Mouse (Mus musculus) MEL (cell line): ENCODE data around the gene Kcnh7. TPM values are rescaled to one million over a fixed set of nuclear protein-coding genes. Genes with fewer than 3 reads are reported as not detected.

ENCODE experiments used
- DNase-seq: peaks from one replicate; pipeline ENCODE4 v3.0.0; 2011; ENCODE audit warnings: low read depth, low spot score
- H3K27ac ChIP-seq: 2 replicates; pipeline ENCODE4 v1.5.1; 2012; ENCODE audit warnings: low read depth, mild to moderate bottlenecking, control low read depth, low read length, moderate library complexity; ENCODE audit not compliant: control insufficient read depth
- H3K27me3 ChIP-seq, 2 experiments: fragments of 150-350 bp in 1 of 2; sonication (generic) in 1 of 2; 2 replicates each; pipeline ENCODE4 v1.6.1; 2012; ENCODE audit warnings: low read length in 2 of 2, mild to moderate bottlenecking in 2 of 2, improper control_type of control experiment in 1 of 2, moderate library complexity in 1 of 2; ENCODE audit not compliant: insufficient read depth in 2 of 2, control insufficient read depth in 1 of 2
- H3K36me3 ChIP-seq, 2 experiments: 2 replicates each; pipeline ENCODE4 v1.6.1; 2012 to 2014; ENCODE audit warnings: low read length in 2 of 2, improper control_type of control experiment in 1 of 2, inconsistent platforms in 1 of 2, mild to moderate bottlenecking in 1 of 2; ENCODE audit not compliant: insufficient read depth in 2 of 2, control insufficient read depth in 1 of 2
- H3K4me1 ChIP-seq, 2 experiments: fragments of 150-350 bp in 1 of 2; sonication (generic) in 1 of 2; 2 replicates each; pipeline ENCODE4 v1.6.1; 2012; ENCODE audit warnings: low read length in 2 of 2, improper control_type of control experiment in 1 of 2, mild to moderate bottlenecking in 1 of 2; ENCODE audit not compliant: insufficient read depth in 2 of 2, control insufficient read depth in 1 of 2
- H3K4me3 ChIP-seq, 2 experiments: fragments of 150-350 bp in 1 of 2; sonication (generic) in 1 of 2; 2 replicates each; pipeline ENCODE4 v1.5.1; 2012; ENCODE audit warnings: low read depth in 2 of 2, low read length in 2 of 2, mild to moderate bottlenecking in 2 of 2, moderate library complexity in 2 of 2, control low read depth in 1 of 2, improper control_type of control experiment in 1 of 2; ENCODE audit not compliant: control insufficient read depth in 1 of 2, insufficient read depth in 1 of 2
- H3K79me2 ChIP-seq: 2 replicates; pipeline ENCODE4 v1.6.1; 2012; ENCODE audit warnings: mild to moderate bottlenecking, low read length, moderate library complexity; ENCODE audit not compliant: control insufficient read depth, poor library complexity, insufficient read depth
- H3K9ac ChIP-seq: 2 replicates; pipeline ENCODE4 v1.6.1; 2012; ENCODE audit warnings: low read depth, mild to moderate bottlenecking, control low read depth, low read length, moderate library complexity; ENCODE audit not compliant: control insufficient read depth, poor library complexity, severe bottlenecking
- H3K9me3 ChIP-seq: fragments of 150-350 bp; sonication (generic); replicated peaks from 2 replicates; pipeline ENCODE4 v1.6.1; 2012; ENCODE audit warnings: mild to moderate bottlenecking, low read length, improper control_type of control experiment, moderate library complexity; ENCODE audit not compliant: insufficient read depth
- ELF1 ChIP-seq: IDR thresholded peaks from 2 replicates; pipeline ENCODE4 v1.6.1; 2014; ENCODE audit warnings: low read depth, mild to moderate bottlenecking, inconsistent platforms, low read length, improper control_type of control experiment, moderate library complexity
- GATA1 ChIP-seq: IDR thresholded peaks from 2 replicates; pipeline ENCODE4 v1.6.1; 2011; ENCODE audit warnings: low read depth, low read length, improper control_type of control experiment
- JUND ChIP-seq: IDR thresholded peaks from 2 replicates; pipeline ENCODE4 v1.6.1; 2011; ENCODE audit warnings: low read depth, mild to moderate bottlenecking, improper control_type of control experiment, low read length
- KAT2A ChIP-seq: conservative IDR thresholded peaks from 2 replicates; pipeline ENCODE4 v1.6.1; 2012; ENCODE audit warnings: low read depth, low read length, improper control_type of control experiment, inconsistent platforms
- MAX ChIP-seq: IDR thresholded peaks from 2 replicates; pipeline ENCODE4 v1.6.1; 2011; ENCODE audit warnings: low read length, improper control_type of control experiment
- MAZ ChIP-seq: IDR thresholded peaks from 2 replicates; pipeline ENCODE4 v1.6.1; 2012; ENCODE audit warnings: low read depth, mild to moderate bottlenecking, inconsistent platforms, low read length, improper control_type of control experiment
- MEF2A ChIP-seq: IDR thresholded peaks from 2 replicates; pipeline ENCODE4 v1.6.1; 2014; ENCODE audit warnings: low read depth, mild to moderate bottlenecking, inconsistent platforms, low read length, improper control_type of control experiment; ENCODE audit not compliant: poor library complexity, insufficient replicate concordance, severe bottlenecking; ENCODE audit errors: extremely low read depth
- MXI1 ChIP-seq: IDR thresholded peaks from 2 replicates; pipeline ENCODE4 v1.6.1; 2011; ENCODE audit warnings: mild to moderate bottlenecking, low read depth, low read length, improper control_type of control experiment
- NRF1 ChIP-seq: IDR thresholded peaks from 2 replicates; pipeline ENCODE4 v1.6.1; 2014; ENCODE audit warnings: low read depth, mild to moderate bottlenecking, inconsistent platforms, low read length, improper control_type of control experiment, moderate library complexity; ENCODE audit not compliant: poor library complexity, insufficient read depth, severe bottlenecking
- POLR2A ChIP-seq, 2 experiments: IDR thresholded peaks; 2 replicates each; pipeline ENCODE4 v1.6.1; 2011 to 2012; ENCODE audit warnings: low read length in 2 of 2, mild to moderate bottlenecking in 2 of 2, control low read depth in 1 of 2, improper control_type of control experiment in 1 of 2, low read depth in 1 of 2, moderate library complexity in 1 of 2; ENCODE audit not compliant: control insufficient read depth in 1 of 2, insufficient read depth in 1 of 2, poor library complexity in 1 of 2
- SIN3A ChIP-seq: IDR thresholded peaks from 2 replicates; pipeline ENCODE4 v1.6.1; 2012; ENCODE audit warnings: low read length, improper control_type of control experiment, inconsistent platforms
- TAL1 ChIP-seq: IDR thresholded peaks from 2 replicates; pipeline ENCODE4 v1.6.1; 2012; ENCODE audit warnings: mild to moderate bottlenecking, inconsistent platforms, low read length, moderate library complexity, mixed read lengths
- TCF12 ChIP-seq: IDR thresholded peaks from 2 replicates; pipeline ENCODE4 v1.6.1; 2014; ENCODE audit warnings: low read depth, mild to moderate bottlenecking, inconsistent platforms, low read length, improper control_type of control experiment, moderate library complexity
- UBTF ChIP-seq: IDR thresholded peaks from 2 replicates; pipeline ENCODE4 v1.6.1; 2012; ENCODE audit warnings: low read depth, mild to moderate bottlenecking, inconsistent platforms, low read length, improper control_type of control experiment, moderate library complexity, borderline replicate concordance; ENCODE audit not compliant: insufficient read depth
- USF1 ChIP-seq: IDR thresholded peaks from 2 replicates; pipeline ENCODE4 v1.6.1; 2014; ENCODE audit warnings: low read depth, mild to moderate bottlenecking, inconsistent platforms, low read length, improper control_type of control experiment, moderate library complexity
- ZC3H11A ChIP-seq: IDR thresholded peaks from 2 replicates; pipeline ENCODE4 v1.6.1; 2012; ENCODE audit warnings: low read depth, mild to moderate bottlenecking, inconsistent platforms, low read length, improper control_type of control experiment
- ZKSCAN1 ChIP-seq: IDR thresholded peaks from 2 replicates; pipeline ENCODE4 v1.6.1; 2012; ENCODE audit warnings: low read depth, mild to moderate bottlenecking, inconsistent platforms, low read length, improper control_type of control experiment, moderate library complexity
- ZMIZ1 ChIP-seq: IDR thresholded peaks from 2 replicates; pipeline ENCODE4 v1.6.1; 2012; ENCODE audit warnings: low read depth, mild to moderate bottlenecking, inconsistent platforms, low read length, improper control_type of control experiment, moderate library complexity
- ZNF384 ChIP-seq: IDR thresholded peaks from 2 replicates; pipeline ENCODE4 v1.6.1; 2012; ENCODE audit warnings: low read depth, mild to moderate bottlenecking, inconsistent platforms, low read length, improper control_type of control experiment
- polyA plus RNA-seq, 2 experiments: library from polyadenylated mRNA; stranded (reverse) in 1 of 2; unstranded in 1 of 2; fragments of >175 nt in 1 of 2; fragments of >200 nt in 1 of 2; gene quantifications; 2 replicates each; pipeline versions ENCODE4 v1.2.1 to v1.2.4; 2012; ENCODE audit warnings: low replicate concordance in 2 of 2, low read depth in 1 of 2; ENCODE audit not compliant: insufficient read length in 2 of 2, insufficient read depth in 1 of 2, missing spikeins in 1 of 2
- total RNA-seq: library from RNA; depleted of rRNA; stranded (reverse); fragments of 300-350 nt; gene quantifications from 2 replicates; pipeline ENCODE4 v1.2.3, GENCODE M21; 2012

Kcnh7 gene
- total and polyA plus RNA-seq, 3 experiments: under 0.01 to 0.13 TPM; not detected in 1

DNA sequence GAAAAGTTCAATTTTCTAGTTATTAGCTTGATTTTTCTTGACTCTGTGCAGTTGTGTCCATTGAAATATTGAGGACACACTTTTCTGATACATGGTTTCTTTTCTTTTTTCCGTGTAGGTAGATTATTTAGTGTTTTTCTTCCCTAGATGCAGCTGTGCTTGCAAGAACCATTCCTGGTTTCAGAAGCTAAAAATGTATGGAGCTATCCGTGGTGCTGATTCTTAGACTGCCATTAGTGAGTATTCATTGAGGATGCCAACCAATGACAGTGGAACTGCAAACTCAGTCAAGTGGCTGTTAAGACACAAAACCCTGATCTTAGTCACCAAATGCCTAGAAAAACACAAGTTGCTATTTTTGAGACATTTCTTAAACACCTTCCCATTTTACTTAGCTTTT lies 1.9 kb upstream of the Kcnh7 start:
- Histone ChIP-seq H3K36me3 (no peaks in the 10 kb centered on the region), H3K27ac (no peak overlapping the region), H3K4me1 (no peaks in the 10 kb centered on the region), H3K27me3 (no peaks in the 10 kb centered on the region), H3K9ac (no peak overlapping the region), H3K9me3 (no peaks in the 10 kb centered on the region), H3K79me2 (no peaks in the 10 kb centered on the region), H3K4me3 (no peak overlapping the region)
- TF ChIP-seq ZMIZ1: no peak
- no peak for TF ChIP-seq POLR2A (IDR thresholded peaks at IDR 0.05; ENCODE audit: control insufficient read depth in 1 of 2, insufficient read depth in 1 of 2, low read depth in 1 of 2, low read length in 2 of 2, poor library complexity in 1 of 2)
- TF ChIP-seq TCF12: no peak
- no peak for TF ChIP-seq MAZ
- no peak for TF ChIP-seq NRF1
- peak; percentile 41 for DNase-seq

DNA sequence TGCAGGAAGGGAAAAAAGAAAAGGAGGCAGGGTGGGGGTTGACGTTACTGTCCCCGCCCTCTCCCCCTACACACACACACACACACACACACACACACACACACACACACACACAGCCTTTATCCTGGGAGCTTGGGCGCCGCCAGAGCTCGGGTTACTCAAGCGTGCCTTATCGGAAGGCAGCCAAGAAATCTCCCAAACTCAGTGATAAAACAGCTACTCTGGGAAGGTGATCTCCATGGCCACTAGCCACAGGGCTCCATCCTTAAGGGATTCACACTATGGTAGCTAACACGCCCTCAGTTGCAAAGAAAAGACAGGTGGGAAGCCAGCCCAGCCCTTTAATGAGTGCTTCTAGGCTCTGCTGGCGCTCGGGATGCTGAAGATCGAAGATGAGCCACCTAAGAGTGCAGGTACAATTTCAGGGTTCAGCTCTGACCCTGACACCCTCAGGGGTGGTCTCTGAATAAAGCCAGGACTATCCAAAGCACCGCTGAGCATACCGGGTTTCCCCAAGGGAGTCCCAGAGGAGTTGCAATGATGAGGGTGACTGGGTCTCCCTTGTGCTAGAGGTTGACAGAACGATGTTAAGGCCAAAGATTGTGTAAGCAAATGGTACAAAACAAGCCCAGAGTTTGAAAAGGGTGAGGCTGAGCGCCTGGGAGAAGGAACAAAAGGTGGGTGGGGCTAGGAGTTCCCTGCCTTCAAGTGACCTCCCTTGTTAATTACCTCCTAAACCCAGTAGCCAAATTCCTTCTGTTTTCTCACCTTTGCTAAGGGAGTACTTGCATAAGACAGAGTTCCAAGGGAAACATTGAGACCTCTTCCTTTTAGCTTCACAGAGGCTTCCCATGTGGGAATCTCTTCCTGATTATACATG lies 704 bp upstream of the Kcnh7 start:
- Histone ChIP-seq H3K4me1 (no peaks in the 10 kb centered on the region), H3K4me3 (no peak overlapping the region), H3K79me2 (no peaks in the 10 kb centered on the region), H3K27ac (no peak overlapping the region), H3K36me3 (no peaks in the 10 kb centered on the region), H3K9ac (no peak overlapping the region), H3K9me3 (no peaks in the 10 kb centered on the region), H3K27me3 (no peaks in the 10 kb centered on the region)
- TF ChIP-seq TAL1: no peak
- TF ChIP-seq MEF2A: no peak
- no peak for TF ChIP-seq UBTF
- no peak for TF ChIP-seq MXI1
- no peak for TF ChIP-seq MAX
- no peak for TF ChIP-seq USF1
- no peak for TF ChIP-seq KAT2A
- no peak for TF ChIP-seq ELF1
- no peak for TF ChIP-seq JUND
- TF ChIP-seq GATA1: no peak
- TF ChIP-seq POLR2A (IDR thresholded peaks at IDR 0.05; ENCODE audit: control insufficient read depth in 1 of 2, insufficient read depth in 1 of 2, low read depth in 1 of 2, low read length in 2 of 2, poor library complexity in 1 of 2): no peak
- no peak for TF ChIP-seq ZKSCAN1
- TF ChIP-seq SIN3A: no peak
- TF ChIP-seq ZNF384: no peak
- TF ChIP-seq ZC3H11A: no peak
- DNase-seq: no peak
